In genomic region chr9:86647931-86648550, GRCm38 (mm10) we compare ENCODE assay signal across 12 mouse cellular contexts. TPM values are rescaled to one million over a fixed set of nuclear protein-coding genes. Genes with fewer than 3 reads are reported as not detected.
A peak's percentile ranks its signal among the peaks of the same experiment; 100 is the strongest.
DNase-seq lines count a peak whose midpoint lies in the region; ATAC-seq and TF ChIP-seq lines count a peak whose summit lies in the region.
"Had no signal": no experiment of that assay in that cellular context is flagged by ENCODE, and none has a peak within 500 bp of the region (broad histone marks: within the 10 kb centered on the region; RNA-seq: fewer than 3 reads in every experiment).

No protein-coding gene starts in this region.

- H3K4me3 ChIP-seq in embryonic facial prominence, embryonic 15.5 days (replicated peaks) = no peak overlapping the region
- no peak overlapping the region for H3K4me3 ChIP-seq in embryonic facial prominence, embryonic 10.5 days
- no peak overlapping the region for H3K4me3 ChIP-seq in liver, embryonic 13.5 days (replicated peaks)
- H3K4me3 ChIP-seq in liver, embryonic 12.5 days = no peak overlapping the region
- no peak overlapping the region for H3K4me3 ChIP-seq in limb, embryonic 14.5 days (replicated peaks; ENCODE audit: low read length)
- no peak overlapping the region for H3K4me3 ChIP-seq in stomach, embryonic 16.5 days (replicated peaks; ENCODE audit: low read length)

- DNase-seq in embryonic facial prominence, embryonic 10.5 days (ENCODE audit: low spot score) = no peak
- no peak for DNase-seq in liver, embryonic 13.5 days
- DNase-seq in limb, embryonic 14.5 days (ENCODE audit: low spot score) = peak; percentile 64
- no peak for DNase-seq in cerebellum, adult 11 months
- DNase-seq: adrenal gland, postnatal 25 days; cerebellum, postnatal 36 days; layer of hippocampus, postnatal 36 days had no signal

- no peak for TF ChIP-seq POLR2A in limb, embryonic 14.5 days (IDR thresholded peaks at IDR 0.05; ENCODE audit: borderline replicate concordance, extremely low read depth, insufficient read depth, insufficient read length)

- H3K4me2 ChIP-seq in embryonic facial prominence, embryonic 15.5 days (replicated peaks) = no peak overlapping the region
- no peak overlapping the region for H3K4me2 ChIP-seq in liver, embryonic 13.5 days
- H3K4me2 ChIP-seq in liver, embryonic 12.5 days = no peak overlapping the region
- H3K4me2 ChIP-seq in limb, embryonic 14.5 days (replicated peaks; ENCODE audit: low read depth, low read length, severe bottlenecking) = no peak overlapping the region
- H3K4me2 ChIP-seq in stomach, embryonic 16.5 days (ENCODE audit: low read depth, low read length) = no peak overlapping the region

- WGBS in embryonic facial prominence, embryonic 15.5 days = 64% methylated on average over 7 of the region's 7 CpGs
- 82% methylated on average over 7 of the region's 7 CpGs for WGBS in embryonic facial prominence, embryonic 10.5 days
- WGBS in liver, embryonic 13.5 days (ENCODE audit: insufficient replicate concordance) = 49% methylated on average over 7 of the region's 7 CpGs
- WGBS in liver, embryonic 12.5 days (ENCODE audit: insufficient replicate concordance) = 56% methylated on average over 7 of the region's 7 CpGs
- WGBS in limb, embryonic 14.5 days = 47% methylated on average over 7 of the region's 7 CpGs
- 41% methylated on average over 7 of the region's 7 CpGs for WGBS in stomach, embryonic 16.5 days

- ATAC-seq in embryonic facial prominence, embryonic 15.5 days (ENCODE audit: insufficient number of reproducible peaks, low FRiP score, low TSS enrichment, low read depth) = no peak
- 0 out of 2 replicates have a peak, but pooled peaks have one; percentile 34 for ATAC-seq in liver, embryonic 13.5 days (ENCODE audit: low read depth)
- no peak for ATAC-seq in liver, embryonic 12.5 days
- ATAC-seq in limb, embryonic 14.5 days (ENCODE audit: low FRiP score, low read depth) = no peak
- peak; percentile 13; the same call in 1 of the 2 replicates for ATAC-seq in stomach, embryonic 16.5 days (ENCODE audit: insufficient read depth, low FRiP score)
- no peak for ATAC-seq in megakaryocyte-erythroid progenitor cell, adult 5-6 weeks (replicated peaks; ENCODE audit: low FRiP score, low TSS enrichment, poor library complexity, severe bottlenecking)

- no peaks in the 10 kb centered on the region for H3K9me3 ChIP-seq in embryonic facial prominence, embryonic 15.5 days (replicated peaks)
- H3K9me3 ChIP-seq in embryonic facial prominence, embryonic 10.5 days = no peaks in the 10 kb centered on the region
- no peaks in the 10 kb centered on the region for H3K9me3 ChIP-seq in liver, embryonic 13.5 days (replicated peaks)
- no peaks in the 10 kb centered on the region for H3K9me3 ChIP-seq in liver, embryonic 12.5 days (replicated peaks)
- no peaks in the 10 kb centered on the region for H3K9me3 ChIP-seq in limb, embryonic 14.5 days (ENCODE audit: control insufficient read depth, low read length)
- H3K9me3 ChIP-seq in stomach, embryonic 16.5 days (replicated peaks; ENCODE audit: control insufficient read depth, low read length) = no peaks in the 10 kb centered on the region

- peak overlapping the region; percentile 60 for H3K27ac ChIP-seq in embryonic facial prominence, embryonic 15.5 days (replicated peaks)
- no peak overlapping the region for H3K27ac ChIP-seq in embryonic facial prominence, embryonic 10.5 days (replicated peaks)
- no peak overlapping the region for H3K27ac ChIP-seq in liver, embryonic 13.5 days
- no peak overlapping the region for H3K27ac ChIP-seq in liver, embryonic 12.5 days
- H3K27ac ChIP-seq in limb, embryonic 14.5 days (replicated peaks; ENCODE audit: low read depth, low read length) = 0 out of 2 replicates have a peak overlapping the region, but pooled peaks have one; percentile 5
- H3K27ac ChIP-seq in stomach, embryonic 16.5 days (ENCODE audit: low read length) = no peak overlapping the region

- no peaks in the 10 kb centered on the region for H3K4me1 ChIP-seq in embryonic facial prominence, embryonic 15.5 days
- H3K4me1 ChIP-seq in embryonic facial prominence, embryonic 10.5 days = no peaks in the 10 kb centered on the region
- no peaks in the 10 kb centered on the region for H3K4me1 ChIP-seq in liver, embryonic 13.5 days (replicated peaks)
- H3K4me1 ChIP-seq in liver, embryonic 12.5 days = no peaks in the 10 kb centered on the region
- peaks cover 4% of the 10 kb centered on the region; the same call in 1 of the 2 replicates for H3K4me1 ChIP-seq in limb, embryonic 14.5 days (ENCODE audit: control insufficient read depth, insufficient read depth, low read length)
- no peaks in the 10 kb centered on the region for H3K4me1 ChIP-seq in stomach, embryonic 16.5 days (ENCODE audit: control insufficient read depth, insufficient read depth, low read length)

- H3K9ac ChIP-seq in embryonic facial prominence, embryonic 15.5 days = no peak overlapping the region
- no peak overlapping the region for H3K9ac ChIP-seq in liver, embryonic 13.5 days
- H3K9ac ChIP-seq in liver, embryonic 12.5 days = no peak overlapping the region
- no peak overlapping the region for H3K9ac ChIP-seq in limb, embryonic 14.5 days (ENCODE audit: low read depth, low read length, severe bottlenecking)
- no peak overlapping the region for H3K9ac ChIP-seq in stomach, embryonic 16.5 days (ENCODE audit: low read length)

- no peaks in the 10 kb centered on the region for H3K36me3 ChIP-seq in embryonic facial prominence, embryonic 15.5 days
- no peaks in the 10 kb centered on the region for H3K36me3 ChIP-seq in embryonic facial prominence, embryonic 10.5 days (replicated peaks)
- H3K36me3 ChIP-seq in liver, embryonic 13.5 days = no peaks in the 10 kb centered on the region
- no peaks in the 10 kb centered on the region for H3K36me3 ChIP-seq in liver, embryonic 12.5 days
- H3K36me3 ChIP-seq in limb, embryonic 14.5 days (ENCODE audit: control insufficient read depth, insufficient read depth, low read length) = no peaks in the 10 kb centered on the region
- no peaks in the 10 kb centered on the region for H3K36me3 ChIP-seq in stomach, embryonic 16.5 days (ENCODE audit: control insufficient read depth, insufficient read depth, low read length)

- H3K27me3 ChIP-seq in embryonic facial prominence, embryonic 15.5 days = no peaks in the 10 kb centered on the region
- no peaks in the 10 kb centered on the region for H3K27me3 ChIP-seq in embryonic facial prominence, embryonic 10.5 days (replicated peaks; ENCODE audit: low read depth, poor library complexity, severe bottlenecking)
- no peaks in the 10 kb centered on the region for H3K27me3 ChIP-seq in liver, embryonic 13.5 days
- no peaks in the 10 kb centered on the region for H3K27me3 ChIP-seq in liver, embryonic 12.5 days (replicated peaks)
- H3K27me3 ChIP-seq in limb, embryonic 14.5 days (ENCODE audit: control insufficient read depth, insufficient read depth, low read length) = no peaks in the 10 kb centered on the region
- no peaks in the 10 kb centered on the region for H3K27me3 ChIP-seq in stomach, embryonic 16.5 days (ENCODE audit: control insufficient read depth, insufficient read depth, low read length)

RNA-seq across cellular contexts. Expression of gene Me1, which starts 47.7 kb away (rescaled TPM):
- 27.7 and 29.7 TPM in 2 replicates for polyA plus RNA-seq in embryonic facial prominence, embryonic 15.5 days (2015; fragmentation: Nextera tagmentation; extraction: Ambion mirVana)
- polyA plus RNA-seq in embryonic facial prominence, embryonic 10.5 days (2016; fragmentation: Nextera tagmentation; extraction: Ambion mirVana) = 10.1 and 12.0 TPM in 2 replicates
- polyA plus RNA-seq in liver, embryonic 13.5 days (2015; fragmentation: Nextera tagmentation; extraction: Ambion mirVana) = 4.3 TPM in 2 replicates
- polyA plus RNA-seq in liver, embryonic 12.5 days (2016; fragmentation: Nextera tagmentation; extraction: Ambion mirVana) = 4.5 and 5.2 TPM in 2 replicates
- 17.7 and 21.1 TPM in 2 replicates for polyA plus RNA-seq in limb, embryonic 14.5 days (2012; rRNA removed)
- polyA plus RNA-seq in limb, embryonic 14.5 days (2014; fragmentation: Nextera tagmentation; extraction: Ambion mirVana) = 23.5 and 26.9 TPM in 2 replicates
- 26.6 and 39.2 TPM in 2 replicates for polyA plus RNA-seq in stomach, embryonic 16.5 days (2015; fragmentation: Nextera tagmentation; extraction: Ambion mirVana)
- total RNA-seq in megakaryocyte-erythroid progenitor cell, adult 5-6 weeks (2014; fragmentation: Nextera tagmentation) = 0.17 TPM in 1 of 2 replicates, not detected in the other
- not detected in 2 replicates for total RNA-seq in megakaryocyte-erythroid progenitor cell, adult 5-6 weeks (2017)
- total RNA-seq: megakaryocyte, adult 5-6 weeks had no signal

Comparison
In these comparisons a context has a peak if more than half of its experiments do, and no peak if none do; other contexts are left out.
1. ATAC-seq: peak in liver, embryonic 13.5 days (single experiment) and stomach, embryonic 16.5 days (single experiment); none in embryonic facial prominence, embryonic 15.5 days (single experiment), liver, embryonic 12.5 days (single experiment), limb, embryonic 14.5 days (single experiment) and megakaryocyte-erythroid progenitor cell, adult 5-6 weeks (single experiment).
2. H3K27ac ChIP-seq: peak in embryonic facial prominence, embryonic 15.5 days (single experiment) and limb, embryonic 14.5 days (single experiment); none in embryonic facial prominence, embryonic 10.5 days (single experiment), liver, embryonic 13.5 days (single experiment), liver, embryonic 12.5 days (single experiment) and stomach, embryonic 16.5 days (single experiment).